Mouse (Mus musculus): ENCODE results near the gene Ssh2.

Gene Ssh2

GRCm38 (mm10) chr11:77494782-77495181 is 278.7 kb downstream of the Ssh2 start:
- DNase-seq, result no peak

DNA sequence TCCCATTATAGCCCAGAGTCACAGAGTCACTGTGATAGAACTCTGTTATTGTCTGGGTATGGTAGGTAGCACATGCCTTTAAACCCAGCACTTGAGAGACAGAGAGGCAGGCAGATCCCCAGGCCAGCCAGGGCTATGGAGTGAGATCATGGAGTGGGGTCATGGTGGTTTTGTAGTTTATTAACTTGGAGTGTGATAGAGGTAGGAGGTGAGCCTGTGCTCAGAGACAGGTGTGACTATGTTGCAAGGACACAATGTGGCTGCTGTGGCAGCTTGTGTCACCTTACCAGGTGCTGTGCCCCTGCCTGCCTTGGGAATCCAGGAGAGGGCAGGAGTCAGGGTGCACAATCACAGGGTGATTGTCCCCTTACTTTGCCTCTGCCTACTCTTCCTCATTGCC is 279.4 kb downstream of the Ssh2 start:
- no peak for DNase-seq

- peak; percentile 95 for DNase-seq
Measured at GRCm38 (mm10) chr11:77497341-77497756, 281.3 kb downstream of the Ssh2 start.

GRCm38 (mm10) chr11:77497851-77498250 is 281.8 kb downstream of the Ssh2 start:
- DNase-seq, result peak; percentile 79

DNA sequence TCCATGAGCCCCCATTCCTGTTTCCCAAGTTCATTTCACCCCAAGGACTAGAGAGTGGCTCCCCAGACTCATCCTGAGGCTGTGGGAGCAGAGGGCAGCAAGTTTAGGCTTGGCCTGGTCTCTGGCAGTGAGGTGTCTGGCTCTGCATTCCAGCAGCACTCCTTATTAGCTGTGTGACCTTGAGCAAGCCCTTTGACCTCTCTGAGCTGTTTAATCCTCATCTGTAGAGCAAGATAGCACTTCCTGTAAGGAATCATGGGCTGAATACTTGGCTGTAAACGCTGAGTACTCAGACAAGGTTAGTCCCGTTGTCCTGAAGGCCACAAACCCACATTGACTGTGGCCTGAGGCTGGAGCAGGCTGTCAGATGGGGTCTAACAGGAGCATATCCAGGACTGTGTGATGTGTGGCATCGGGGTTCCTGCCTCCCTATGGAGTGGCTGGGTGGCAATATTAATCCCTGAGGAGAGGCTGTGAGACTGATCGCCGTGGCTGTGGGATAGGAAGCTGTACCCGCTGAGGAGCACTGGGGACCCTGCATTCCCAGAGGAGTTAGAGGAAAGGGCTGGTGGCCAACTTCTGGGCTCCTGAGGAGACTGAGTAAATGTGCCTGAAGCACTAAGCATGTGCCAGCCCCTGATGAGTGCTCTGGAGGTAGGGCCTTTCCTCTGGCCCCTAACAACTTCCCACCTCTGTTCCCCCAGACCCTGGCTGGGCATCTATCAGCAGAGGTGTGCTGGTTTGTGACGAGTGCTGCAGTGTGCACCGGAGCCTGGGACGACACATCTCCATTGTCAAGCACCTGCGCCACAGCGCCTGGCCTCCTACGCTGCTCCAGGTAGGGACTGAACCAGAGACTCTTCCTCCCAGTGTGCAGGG is 282.4 kb downstream of the Ssh2 start:
- DNase-seq, result no peak

DNA sequence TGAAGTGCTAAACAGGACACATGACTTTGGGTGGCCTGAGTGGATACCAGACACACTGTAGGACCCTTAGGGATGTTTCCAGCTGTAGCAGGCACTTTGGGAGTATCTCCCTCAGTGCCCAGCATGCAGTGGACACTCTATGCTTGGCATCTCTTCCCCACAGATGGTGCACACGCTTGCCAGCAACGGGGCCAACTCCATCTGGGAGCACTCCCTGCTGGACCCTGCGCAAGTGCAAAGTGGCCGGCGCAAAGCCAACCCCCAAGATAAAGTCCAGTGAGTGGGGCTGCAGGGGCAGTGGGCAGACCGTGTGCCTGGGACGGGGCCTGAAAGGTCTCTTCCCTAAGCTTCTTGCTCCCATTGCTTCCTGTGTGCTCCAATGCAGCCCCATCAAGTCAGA is 283.3 kb downstream of the Ssh2 start:
- no peak for DNase-seq

DNA sequence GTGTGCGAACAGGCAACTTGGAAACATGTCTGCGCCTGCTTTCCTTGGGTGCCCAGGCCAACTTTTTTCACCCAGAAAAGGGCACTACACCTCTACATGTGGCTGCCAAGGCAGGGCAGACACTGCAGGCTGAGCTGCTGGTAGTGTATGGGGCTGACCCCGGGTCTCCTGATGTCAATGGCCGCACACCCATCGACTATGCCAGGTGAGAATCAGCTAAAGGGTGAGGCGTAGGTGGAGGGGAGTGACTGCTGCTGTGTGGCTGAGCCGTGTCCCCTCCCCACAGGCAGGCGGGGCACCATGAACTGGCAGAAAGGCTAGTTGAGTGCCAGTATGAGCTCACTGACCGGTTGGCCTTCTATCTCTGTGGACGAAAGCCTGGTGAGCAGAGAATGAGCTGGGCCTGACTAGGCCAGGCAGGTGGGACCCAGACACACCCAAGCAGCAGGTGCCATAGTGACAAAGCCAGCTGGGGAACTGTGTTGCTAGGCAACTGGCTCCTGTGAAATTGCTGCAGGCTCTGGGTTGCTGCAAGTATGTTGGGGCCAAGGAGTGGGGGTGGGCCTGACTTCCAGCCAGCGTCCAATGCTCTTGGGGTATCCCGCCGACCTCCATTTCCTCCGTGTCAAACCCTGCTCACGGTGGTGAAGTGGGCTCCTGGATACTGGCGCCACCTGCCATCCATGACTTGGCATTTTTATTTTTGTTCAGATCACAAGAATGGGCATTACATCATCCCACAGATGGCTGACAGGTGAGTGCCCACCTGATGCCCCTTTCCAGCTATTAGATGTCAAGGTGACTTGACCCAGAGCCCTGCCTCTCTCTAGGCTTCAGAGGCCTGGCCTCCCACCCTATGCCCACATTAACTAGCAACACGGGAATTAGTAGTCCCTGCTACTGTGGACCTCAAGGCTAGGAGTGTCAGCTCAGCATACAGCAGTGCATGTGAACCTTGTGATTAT is 284.6 kb downstream of the Ssh2 start:
- DNase-seq, result no peak

GRCm38 (mm10) chr11:77501392-77501791 is 285.3 kb downstream of the Ssh2 start:
- DNase-seq, result peak; percentile 87

DNA sequence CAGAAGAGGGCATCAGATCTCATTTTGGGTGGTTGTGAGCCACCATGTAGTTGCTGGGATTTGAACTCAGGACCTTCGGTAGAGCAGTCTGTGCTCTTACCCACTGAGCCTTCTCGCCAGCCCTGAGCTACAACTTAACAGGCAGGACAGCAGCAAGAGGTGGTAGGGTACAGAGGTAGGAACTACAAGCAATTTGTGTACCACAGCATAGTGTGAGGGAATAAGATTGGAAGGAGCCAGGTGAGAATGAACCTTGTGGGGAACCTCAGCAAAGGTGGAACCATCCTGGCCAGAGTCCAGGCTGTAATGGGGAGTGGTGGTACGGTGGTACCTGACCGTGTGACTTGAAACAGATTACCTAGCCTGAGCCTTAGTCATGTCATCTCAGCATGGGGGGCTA is 285.9 kb downstream of the Ssh2 start:
- DNase-seq, result no peak

GRCm38 (mm10) chr11:77502481-77502880 is 286.4 kb downstream of the Ssh2 start:
- no peak for DNase-seq

DNA sequence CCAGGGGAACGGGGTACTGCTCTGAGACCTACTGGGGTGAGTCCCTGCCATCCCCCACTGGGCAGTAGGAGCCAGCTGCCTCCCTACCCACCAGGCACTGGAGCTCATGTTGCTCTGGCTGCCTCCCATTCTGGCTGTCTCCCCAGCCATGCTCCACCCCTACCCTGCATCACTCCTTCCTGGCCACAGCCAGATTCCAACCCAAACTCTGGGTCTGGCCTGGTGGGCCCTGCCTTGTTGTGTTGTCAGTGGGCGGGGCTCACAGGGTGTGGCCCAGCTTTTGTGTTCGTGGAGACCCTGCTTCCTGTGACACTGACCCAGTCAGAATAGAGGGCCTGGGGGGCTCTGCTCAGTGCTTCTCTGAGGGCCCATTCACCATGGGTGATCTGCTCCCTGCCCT is 287.4 kb downstream of the Ssh2 start:
- DNase-seq, result peak; percentile 86

DNA sequence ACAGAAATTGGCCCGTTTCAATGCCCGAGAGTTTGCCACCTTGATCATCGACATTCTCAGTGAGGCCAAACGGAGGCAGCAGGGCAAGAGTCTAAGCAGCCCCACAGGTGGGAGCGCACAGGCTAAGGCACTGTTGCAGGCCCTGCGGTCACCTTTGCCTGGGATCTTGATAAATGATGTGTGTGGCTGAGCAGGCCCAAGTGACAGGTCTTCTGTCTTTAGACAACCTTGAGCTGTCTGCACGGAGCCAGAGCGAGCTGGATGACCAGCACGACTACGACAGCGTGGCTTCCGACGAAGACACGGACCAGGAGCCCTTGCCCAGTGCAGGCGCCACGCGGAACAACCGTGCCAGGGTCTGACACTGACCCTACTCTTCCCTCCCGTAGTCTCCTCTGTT is 288.3 kb downstream of the Ssh2 start:
- no peak for DNase-seq

GRCm38 (mm10) chr11:77505291-77505980 is 289.3 kb downstream of the Ssh2 start:
- no peak for DNase-seq

DNA sequence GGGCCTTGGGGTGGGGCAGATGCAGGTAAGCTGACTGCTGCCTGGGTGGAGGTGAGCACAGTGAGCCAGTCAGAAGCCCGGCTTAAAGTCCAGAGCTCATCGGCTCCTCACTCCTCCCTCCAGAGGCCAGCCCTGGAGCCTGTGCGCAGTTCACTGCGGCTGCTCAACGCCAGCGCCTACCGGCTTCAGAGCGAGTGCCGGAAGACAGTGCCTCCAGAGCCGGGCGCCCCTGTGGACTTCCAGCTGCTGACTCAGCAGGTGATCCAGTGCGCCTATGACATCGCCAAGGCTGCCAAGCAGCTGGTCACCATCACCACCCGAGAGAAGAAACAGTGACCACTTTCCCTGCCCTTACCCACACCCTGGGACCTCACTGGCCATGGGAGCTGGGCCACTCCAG is 290.2 kb downstream of the Ssh2 start:
- DNase-seq, result no peak

- no peak for DNase-seq
Measured at GRCm38 (mm10) chr11:77506941-77507340, 290.9 kb downstream of the Ssh2 start.

- no peak for DNase-seq
Measured at GRCm38 (mm10) chr11:77507426-77507825, 291.3 kb downstream of the Ssh2 start.

- peak; percentile 91 for DNase-seq
Measured at GRCm38 (mm10) chr11:77508068-77509021, 292.3 kb downstream of the Ssh2 start.
